Mouse (Mus musculus): Measurements from ENCODE around the gene Klhl28. TPM values are rescaled to one million over a fixed set of nuclear protein-coding genes. Genes with fewer than 3 reads are reported as not detected.
A peak's percentile ranks its signal among the peaks of the same experiment; 100 is the strongest.

Klhl28 gene
- polyA plus RNA-seq, 1 experiment from 2014 or later, result 15.1 TPM

DNA sequence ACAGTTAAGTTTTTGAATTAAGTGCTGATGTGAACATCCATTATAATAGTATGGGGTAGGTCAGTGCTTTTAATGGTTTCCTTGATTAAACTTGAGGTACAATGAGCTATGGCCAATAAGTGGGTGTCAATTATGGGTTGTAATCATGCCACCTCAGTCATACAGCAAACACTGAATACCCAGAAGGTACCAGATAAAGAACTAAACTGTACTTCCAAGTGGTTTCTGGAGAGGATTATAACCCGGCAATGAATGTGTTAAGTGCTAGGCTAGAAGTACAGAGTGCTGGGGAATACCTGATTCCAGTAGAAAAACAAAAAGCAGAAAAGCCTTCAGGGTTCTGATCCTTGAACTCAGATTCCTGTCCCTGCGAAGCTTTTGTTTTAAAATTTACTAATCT lies 2.7 kb upstream of the Klhl28 start:
- 4% methylated on average over 2 of the region's 2 CpGs for WGBS
- Histone ChIP-seq H3K27ac (ENCODE audit: low read depth) (no peak overlapping the region), H3K4me1 (ENCODE audit: insufficient read depth) (peaks cover 9% of the 10 kb centered on the region; the same call in 1 of the 2 replicates), H3K4me3 (ENCODE audit: low read depth, low read length) (peak overlapping the region; percentile 90), H3K9me3 (ENCODE audit: low read depth, low read length) (no peaks in the 10 kb centered on the region), H3K4me2 (peak overlapping the region; percentile 86), H3K9ac (peak overlapping the region; percentile 90), H3K36me3 (ENCODE audit: insufficient read depth) (peaks cover 4% of the 10 kb centered on the region; the same call in 1 of the 2 replicates), H3K27me3 (ENCODE audit: insufficient read depth, low read length) (no peaks in the 10 kb centered on the region)
- no peak for TF ChIP-seq CTCF (IDR thresholded peaks at IDR 0.05; ENCODE audit: low read depth)
- ATAC-seq (ENCODE audit: insufficient read depth) (no peak), DNase-seq (peak; percentile 12)

DNA sequence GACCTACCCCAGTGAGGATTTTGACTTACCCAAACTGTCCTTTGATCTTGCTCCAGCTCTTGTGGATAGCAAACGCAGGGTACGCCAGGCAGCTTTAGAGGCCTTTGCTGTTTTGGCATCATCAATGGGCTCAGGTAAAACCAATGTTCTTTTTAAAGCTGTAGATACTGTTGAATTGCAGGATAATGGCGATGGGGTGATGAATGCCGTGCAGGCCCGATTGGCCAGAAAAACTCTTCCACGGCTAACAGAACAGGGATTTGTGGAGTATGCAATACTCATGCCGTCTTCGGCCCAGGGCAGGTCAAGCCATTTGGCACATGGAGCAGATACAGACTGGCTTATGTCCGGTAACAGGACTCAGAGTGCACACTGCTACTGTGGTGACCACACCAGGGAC lies 2.1 kb upstream of the Klhl28 start:
- peaks cover 9% of the 10 kb centered on the region; the same call in 1 of the 2 replicates for H3K4me1 ChIP-seq (ENCODE audit: insufficient read depth)
- peak overlapping the region; percentile 90 for H3K4me3 ChIP-seq (ENCODE audit: low read depth, low read length)
- TF ChIP-seq CTCF (IDR thresholded peaks at IDR 0.05; ENCODE audit: low read depth), result no peak
- H3K27ac ChIP-seq (ENCODE audit: low read depth), result no peak overlapping the region
- DNase-seq (peak; percentile 8), ATAC-seq (ENCODE audit: insufficient read depth) (no peak)
- H3K9me3 ChIP-seq (ENCODE audit: low read depth, low read length), result no peaks in the 10 kb centered on the region
- H3K36me3 ChIP-seq (ENCODE audit: insufficient read depth), result peaks cover 4% of the 10 kb centered on the region; the same call in 1 of the 2 replicates
- whole genome bisulfite sequencing, result under 1% methylated on average over 9 of the region's 9 CpGs
- peak overlapping the region; percentile 90 for H3K9ac ChIP-seq
- H3K27me3 ChIP-seq (ENCODE audit: insufficient read depth, low read length), result no peaks in the 10 kb centered on the region
- H3K4me2 ChIP-seq, result peak overlapping the region; percentile 86

DNA sequence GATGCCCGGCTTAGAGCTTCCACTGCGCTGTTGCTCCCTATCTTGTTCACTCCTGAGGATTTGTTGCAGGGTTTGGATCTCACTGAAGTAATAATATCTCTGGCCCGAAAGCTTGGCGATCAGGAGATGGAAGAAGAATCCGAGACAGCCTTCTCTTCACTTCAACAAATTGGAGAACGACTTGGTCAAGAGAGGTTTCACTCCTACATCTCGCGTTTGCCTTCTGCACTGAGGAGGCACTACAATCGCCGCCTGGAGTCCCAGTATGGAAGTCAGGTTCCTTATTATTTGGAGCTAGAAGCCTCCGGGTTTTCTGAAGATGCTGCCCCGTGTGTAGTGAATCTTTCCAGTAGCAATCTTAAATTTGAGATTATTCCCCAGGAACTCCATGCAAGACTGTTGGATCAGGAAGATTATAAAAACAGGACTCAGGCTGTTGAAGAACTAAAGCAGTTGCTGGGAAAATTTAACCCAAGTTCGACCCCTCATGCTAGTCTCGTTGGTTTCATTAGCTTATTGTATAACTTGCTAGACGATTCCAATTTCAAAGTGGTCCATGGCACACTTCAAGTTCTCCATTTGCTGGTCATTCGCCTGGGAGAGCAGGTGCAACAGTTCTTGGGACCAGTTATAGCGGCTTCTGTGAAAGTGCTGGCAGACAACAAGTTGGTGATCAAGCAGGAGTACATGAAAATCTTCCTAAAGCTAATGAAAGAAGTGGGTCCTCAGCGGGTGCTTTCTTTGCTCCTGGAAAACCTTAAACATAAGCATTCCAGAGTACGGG lies 1.5 kb upstream of the Klhl28 start:
- Histone ChIP-seq H3K4me2 (peak overlapping the region; percentile 86), H3K27ac (ENCODE audit: low read depth) (peak overlapping the region; percentile 85), H3K9me3 (ENCODE audit: low read depth, low read length) (no peaks in the 10 kb centered on the region), H3K36me3 (ENCODE audit: insufficient read depth) (no peaks in the 10 kb centered on the region; the same call in 1 of the 2 replicates), H3K9ac (peak overlapping the region; percentile 90), H3K4me1 (ENCODE audit: insufficient read depth) (peaks cover 5% of the 10 kb centered on the region; the same call in 1 of the 2 replicates), H3K4me3 (ENCODE audit: low read depth, low read length) (peak overlapping the region; percentile 90), H3K27me3 (ENCODE audit: insufficient read depth, low read length) (no peaks in the 10 kb centered on the region)
- 2% methylated on average over 19 of the region's 19 CpGs for WGBS
- DNase-seq (peak; percentile 1), ATAC-seq (ENCODE audit: insufficient read depth) (no peak)
- TF ChIP-seq CTCF (IDR thresholded peaks at IDR 0.05; ENCODE audit: low read depth), result no peak

DNA sequence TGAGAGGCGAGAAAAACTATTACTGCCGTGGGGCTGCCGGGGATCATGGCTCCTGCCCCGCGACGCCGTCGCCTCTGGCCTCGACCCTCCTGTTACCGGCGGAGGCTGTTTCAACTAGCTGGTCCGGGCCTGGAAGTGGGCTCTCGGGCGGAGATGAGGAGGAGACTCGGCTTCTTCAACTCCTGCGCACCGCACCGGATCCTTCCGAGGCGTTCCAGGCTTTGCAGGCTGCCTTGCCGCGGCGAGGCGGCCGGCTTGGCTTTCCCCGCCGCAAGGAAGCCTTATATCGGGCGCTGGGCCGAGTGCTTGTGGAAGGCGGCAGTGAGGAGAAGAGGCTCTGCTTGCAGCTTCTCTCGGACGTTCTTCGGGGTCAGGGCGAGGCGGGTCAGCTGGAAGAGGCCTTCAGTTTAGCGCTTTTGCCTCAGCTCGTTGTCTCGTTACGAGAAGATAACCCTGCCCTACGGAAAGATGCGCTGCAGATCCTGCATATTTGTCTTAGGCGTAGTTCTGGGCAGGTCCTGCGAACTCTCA lies 832 bp upstream of the Klhl28 start:
- no peak for TF ChIP-seq CTCF (IDR thresholded peaks at IDR 0.05; ENCODE audit: low read depth)
- H3K36me3 ChIP-seq (ENCODE audit: insufficient read depth), result no peaks in the 10 kb centered on the region; the same call in 1 of the 2 replicates
- under 1% methylated on average over 44 of the region's 44 CpGs for WGBS
- peak overlapping the region; percentile 85 for H3K27ac ChIP-seq (ENCODE audit: low read depth)
- ATAC-seq (ENCODE audit: insufficient read depth) (no peak; the same call in none of the 2 replicates), DNase-seq (peak; percentile 64)
- H3K4me1 ChIP-seq (ENCODE audit: insufficient read depth), result peaks cover 5% of the 10 kb centered on the region; the same call in 1 of the 2 replicates
- H3K9ac ChIP-seq, result peak overlapping the region; percentile 90
- H3K4me2 ChIP-seq, result peak overlapping the region; percentile 86
- H3K4me3 ChIP-seq (ENCODE audit: low read depth, low read length), result peak overlapping the region; percentile 90
- H3K9me3 ChIP-seq (ENCODE audit: low read depth, low read length), result no peaks in the 10 kb centered on the region
- no peaks in the 10 kb centered on the region for H3K27me3 ChIP-seq (ENCODE audit: insufficient read depth, low read length)

DNA sequence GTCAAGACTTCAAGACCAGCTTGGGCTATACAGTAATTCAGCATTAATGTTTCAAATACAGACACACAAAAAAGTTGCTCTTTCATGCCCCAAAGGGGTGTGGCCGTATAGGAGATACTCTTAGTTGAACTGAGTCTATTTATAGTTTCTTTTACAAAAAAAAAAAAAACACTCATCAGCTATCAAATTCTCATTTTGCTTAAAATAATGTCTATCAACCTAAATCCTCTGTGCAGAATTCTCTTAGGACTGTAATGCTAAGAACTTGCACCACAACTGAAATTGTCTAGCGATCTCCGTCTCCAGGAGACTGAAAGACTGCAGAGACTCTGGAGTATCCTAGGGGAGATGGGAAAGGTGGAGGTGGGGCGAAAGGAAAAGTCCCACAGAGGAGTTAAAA lies 774 bp downstream of the Klhl28 start:
- ATAC-seq (ENCODE audit: insufficient read depth) (no peak), DNase-seq (no peak)
- 20% methylated on average over 4 of the region's 4 CpGs for WGBS
- Histone ChIP-seq H3K27me3 (ENCODE audit: insufficient read depth, low read length) (no peaks in the 10 kb centered on the region), H3K9me3 (ENCODE audit: low read depth, low read length) (no peaks in the 10 kb centered on the region), H3K36me3 (ENCODE audit: insufficient read depth) (no peaks in the 10 kb centered on the region), H3K4me3 (ENCODE audit: low read depth, low read length) (peak overlapping the region; percentile 90), H3K4me1 (ENCODE audit: insufficient read depth) (peaks cover 4% of the 10 kb centered on the region; the same call in 1 of the 2 replicates), H3K4me2 (peak overlapping the region; percentile 70), H3K9ac (peak overlapping the region; percentile 63), H3K27ac (ENCODE audit: low read depth) (peak overlapping the region; percentile 31; the same call in 1 of the 2 replicates)
- no peak for TF ChIP-seq CTCF (IDR thresholded peaks at IDR 0.05; ENCODE audit: low read depth)

DNA sequence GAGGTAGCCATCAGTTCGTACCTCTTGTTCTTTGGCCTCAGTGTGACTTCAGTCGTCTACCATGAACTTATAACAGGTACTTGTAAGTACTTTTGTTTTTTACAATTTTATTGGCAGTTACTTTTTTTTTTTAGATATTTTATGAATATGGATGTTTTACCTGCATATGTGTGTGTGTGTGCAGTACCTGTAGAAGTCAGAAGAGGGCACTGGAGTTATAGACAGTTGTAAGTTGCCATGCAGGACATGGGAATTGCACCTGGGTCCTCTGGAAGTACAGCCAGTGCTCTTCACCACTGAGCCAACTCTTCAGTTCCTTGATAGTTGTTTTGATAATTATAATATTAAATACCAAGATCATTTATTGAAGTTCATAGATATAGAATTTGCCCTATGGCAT lies 27.8 kb downstream of the Klhl28 start:
- H3K27ac ChIP-seq (ENCODE audit: low read depth), result no peak overlapping the region
- 80% methylated on average over 2 of the region's 2 CpGs for WGBS

More for the DNA sequence above, 27.8 kb downstream of the Klhl28 start:
- Histone ChIP-seq H3K9me3 (ENCODE audit: low read depth, low read length) (no peaks in the 10 kb centered on the region), H3K4me2 (no peak overlapping the region), H3K27me3 (ENCODE audit: insufficient read depth, low read length) (no peaks in the 10 kb centered on the region), H3K9ac (no peak overlapping the region), H3K4me1 (ENCODE audit: insufficient read depth) (no peaks in the 10 kb centered on the region), H3K4me3 (ENCODE audit: low read depth, low read length) (no peak overlapping the region), H3K36me3 (ENCODE audit: insufficient read depth) (peaks cover 4% of the 10 kb centered on the region; the same call in 1 of the 2 replicates)
- peak; percentile 7; the same call in 1 of the 2 replicates for TF ChIP-seq CTCF (IDR thresholded peaks at IDR 0.05; ENCODE audit: low read depth)
- ATAC-seq (ENCODE audit: insufficient read depth), result no peak
- DNase-seq, result peak; percentile 13
